In genomic region chr19:16160759-16161158, GRCm38 (mm10) we compare ENCODE assay signal across 9 mouse cellular contexts. TPM values are rescaled to one million over a fixed set of nuclear protein-coding genes. Genes with fewer than 3 reads are reported as not detected.
DNase-seq lines count a peak whose midpoint lies in the region; ATAC-seq and TF ChIP-seq lines count a peak whose summit lies in the region.
"Had no signal": no experiment of that assay in that cellular context is flagged by ENCODE, and none has a peak within 500 bp of the region (broad histone marks: within the 10 kb centered on the region; RNA-seq: fewer than 3 reads in every experiment).

No protein-coding gene starts in this region.

- no peak for TF ChIP-seq POLR2A in bone marrow macrophage, adult 2 months (IDR thresholded peaks at IDR 0.05; ENCODE audit: borderline replicate concordance, low read depth, low read length)

- peaks cover 23% of the 10 kb centered on the region for H3K4me1 ChIP-seq in kidney, embryonic 14.5 days (ENCODE audit: control insufficient read depth, insufficient read depth, low read length)
- peaks cover 48% of the 10 kb centered on the region for H3K4me1 ChIP-seq in bone marrow macrophage, adult 2 months (ENCODE audit: control insufficient read depth, insufficient read depth, low read length)
- peaks cover 8% of the 10 kb centered on the region for H3K4me1 ChIP-seq in lung, embryonic 16.5 days (replicated peaks; ENCODE audit: control insufficient read depth, insufficient read depth, low read length)

- no peak overlapping the region for H3K9ac ChIP-seq in kidney, embryonic 14.5 days (ENCODE audit: low read depth, low read length)
- no peak overlapping the region for H3K9ac ChIP-seq in lung, embryonic 16.5 days (ENCODE audit: low read length)

- no peak overlapping the region for H3K4me3 ChIP-seq in kidney, embryonic 14.5 days (ENCODE audit: low read length)
- H3K4me3 ChIP-seq in bone marrow macrophage, adult 2 months (ENCODE audit: insufficient read depth, low read length): no peak overlapping the region
- H3K4me3 ChIP-seq in lung, embryonic 16.5 days (ENCODE audit: low read length): no peak overlapping the region

- no peak for DNase-seq in kidney, adult 18-20 months
- DNase-seq in gastrocnemius, postnatal 10 days: peak; percentile 41
- DNase-seq: adrenal gland, postnatal 36 days had no signal

- H3K36me3 ChIP-seq in kidney, embryonic 14.5 days (ENCODE audit: control insufficient read depth, insufficient read depth, low read length): no peaks in the 10 kb centered on the region
- H3K36me3 ChIP-seq in lung, embryonic 16.5 days (ENCODE audit: control insufficient read depth, insufficient read depth, low read length): no peaks in the 10 kb centered on the region

- no peaks in the 10 kb centered on the region for H3K27me3 ChIP-seq in kidney, embryonic 14.5 days (ENCODE audit: control insufficient read depth, insufficient read depth, low read length)
- H3K27me3 ChIP-seq in lung, embryonic 16.5 days (ENCODE audit: control insufficient read depth, insufficient read depth, low read depth, low read length): no peaks in the 10 kb centered on the region

- H3K27ac ChIP-seq in kidney, embryonic 14.5 days (ENCODE audit: low read depth, low read length): peak overlapping the region; percentile 62; the same call in 1 of the 2 replicates
- peak overlapping the region; percentile 13; the same call in 1 of the 2 replicates for H3K27ac ChIP-seq in bone marrow macrophage, adult 2 months (ENCODE audit: insufficient read depth, low read depth, low read length)
- H3K27ac ChIP-seq in lung, embryonic 16.5 days (ENCODE audit: low read length): peak overlapping the region; percentile 37

- TF ChIP-seq CTCF in bone marrow macrophage, adult 2 months (IDR thresholded peaks at IDR 0.05; ENCODE audit: low read depth, low read length): no peak

- WGBS in kidney, embryonic 14.5 days: 30% methylated on average over 2 of the region's 2 CpGs
- WGBS in lung, embryonic 16.5 days: 61% methylated on average over 2 of the region's 2 CpGs

- ATAC-seq in kidney, embryonic 14.5 days (ENCODE audit: low FRiP score, low TSS enrichment): peak; percentile 70
- peak; percentile 64 for ATAC-seq in lung, embryonic 16.5 days (ENCODE audit: low read depth)
- ATAC-seq in erythroid progenitor cell, adult 5-6 weeks (replicated peaks; ENCODE audit: low FRiP score, poor library complexity, severe bottlenecking): no peak
- no peak for ATAC-seq in CD4-positive, CD25-positive, alpha-beta regulatory T cell, adult 4 months

- H3K4me2 ChIP-seq in kidney, embryonic 14.5 days (replicated peaks; ENCODE audit: low read depth, low read length): no peak overlapping the region
- no peak overlapping the region for H3K4me2 ChIP-seq in lung, embryonic 16.5 days (ENCODE audit: low read depth, low read length)

- no peaks in the 10 kb centered on the region for H3K9me3 ChIP-seq in kidney, embryonic 14.5 days (ENCODE audit: control insufficient read depth, low read length)
- H3K9me3 ChIP-seq in lung, embryonic 16.5 days (ENCODE audit: control insufficient read depth, low read length): no peaks in the 10 kb centered on the region

RNA-seq across cellular contexts. Expression of gene Gnaq, which starts 28.1 kb away (rescaled TPM):
- polyA plus RNA-seq in kidney, embryonic 14.5 days (2014; fragmentation: Nextera tagmentation; extraction: Ambion mirVana): 18.3 and 26.1 TPM in 2 replicates
- 86.9 and 96.5 TPM in 2 replicates for polyA plus RNA-seq in bone marrow macrophage, adult 2 months (2012; ENCODE audit: insufficient read depth, insufficient read length, missing spikeins)
- total RNA-seq in gastrocnemius, postnatal 10 days (2021): 10 to 100 TPM; 23.7 to 29.4 TPM
- polyA plus RNA-seq in lung, embryonic 16.5 days (2015; fragmentation: Nextera tagmentation; extraction: Ambion mirVana): 32.5 and 32.9 TPM in 2 replicates
- 7.1 and 8.6 TPM in 2 replicates for total RNA-seq in erythroid progenitor cell, adult 5-6 weeks (2015; ENCODE audit: low replicate concordance)
- 2.0 and 7.8 TPM in 2 replicates for total RNA-seq in erythroid progenitor cell, adult 5-6 weeks (2017; ENCODE audit: low replicate concordance)
- 10 to 100 TPM; 19.3 to 37.7 TPM for polyA plus RNA-seq in CD4-positive, CD25-positive, alpha-beta regulatory T cell, adult 4 months (2017; shearing (Covaris generic))
- total RNA-seq: MEL had no signal

Comparison
In these comparisons a context has a peak if more than half of its experiments do, and no peak if none do; other contexts are left out.
1. ATAC-seq: peak in kidney, embryonic 14.5 days (single experiment) and lung, embryonic 16.5 days (single experiment); none in erythroid progenitor cell, adult 5-6 weeks (single experiment) and CD4-positive, CD25-positive, alpha-beta regulatory T cell, adult 4 months (single experiment).
2. Peak in every context shown above with its lines, with median percentiles within 50 percentile points of each other: H3K27ac ChIP-seq.